Comparison of ENCODE assay signal across 23 mouse cellular contexts in the genomic region with DNA sequence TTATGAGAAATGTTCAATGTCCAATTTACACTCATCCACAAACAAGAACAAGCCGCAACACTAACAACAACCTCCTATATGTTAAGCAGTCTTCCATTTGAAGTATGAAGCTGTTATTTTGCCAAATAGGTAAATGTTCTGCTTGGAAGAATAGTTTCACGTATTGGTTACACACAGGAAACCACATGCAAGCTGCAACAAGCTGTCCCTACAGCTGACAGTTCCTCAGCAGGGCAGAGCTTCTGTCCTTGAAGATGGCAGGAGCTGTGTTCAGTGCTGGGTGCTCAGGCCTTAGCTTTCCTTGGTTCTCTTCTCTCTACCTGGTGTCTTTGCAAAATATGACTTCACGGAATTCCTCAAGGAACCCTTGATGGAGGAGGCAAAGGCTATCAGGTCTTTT.
A peak's percentile ranks its signal among the peaks of the same experiment; 100 is the strongest.
DNase-seq lines count a peak whose midpoint lies in the region; ATAC-seq and TF ChIP-seq lines count a peak whose summit lies in the region.
"Had no signal": no experiment of that assay in that cellular context is flagged by ENCODE, and none has a peak within 500 bp of the region (broad histone marks: within the 10 kb centered on the region; RNA-seq: fewer than 3 reads in every experiment).

No protein-coding gene starts in this region.

- DNase-seq in liver, postnatal 0 days = no peak
- no peak for DNase-seq in liver
- no peak for DNase-seq in adrenal gland, adult 8-10 months
- no peak for DNase-seq in adrenal gland, postnatal 25 days
- DNase-seq: adrenal gland, adult 2 months; cerebellum, adult 11-12 months; cerebellum, adult 9-11 months; cerebellum, postnatal 36 days; gastrocnemius, adult 2 months; gastrocnemius, postnatal 25 days; heart, adult 11 months; heart, postnatal 36 days had no signal

- TF ChIP-seq EP300 in liver, postnatal 0 days (IDR thresholded peaks at IDR 0.05; ENCODE audit: low read depth) = no peak

- 50% methylated on average over 3 of the region's 3 CpGs for WGBS in liver, postnatal 0 days (ENCODE audit: insufficient replicate concordance)
- 36% methylated on average over 3 of the region's 3 CpGs for WGBS in bone marrow, adult 2 months
- WGBS in forebrain, embryonic 15.5 days = 90% methylated on average over 3 of the region's 3 CpGs

- no peaks in the 10 kb centered on the region for H3K27me3 ChIP-seq in liver, postnatal 0 days (ENCODE audit: insufficient read depth, low read length)
- no peaks in the 10 kb centered on the region for H3K27me3 ChIP-seq in forebrain, embryonic 15.5 days
- H3K27me3 ChIP-seq: forebrain, embryonic 13.5 days; heart, embryonic 13.5 days; hindbrain, embryonic 12.5 days; Patski had no signal

- H3K4me1 ChIP-seq in liver, postnatal 0 days (ENCODE audit: insufficient read depth) = peaks cover 5% of the 10 kb centered on the region; the same call in 1 of the 2 replicates
- peaks cover 3% of the 10 kb centered on the region; the same call in 1 of the 2 replicates for H3K4me1 ChIP-seq in bone marrow, adult 2 months (ENCODE audit: control insufficient read depth, insufficient read depth, low read length)
- peaks cover 19% of the 10 kb centered on the region for H3K4me1 ChIP-seq in forebrain, embryonic 15.5 days

- ATAC-seq in liver, postnatal 0 days = no peak
- ATAC-seq in megakaryocyte, adult 5-6 weeks (ENCODE audit: poor library complexity, severe bottlenecking) = peak; percentile 69
- ATAC-seq in forebrain, embryonic 15.5 days (replicated peaks) = no peak
- ATAC-seq: activated CD4-positive, CD25-positive, alpha-beta regulatory T cell, adult 4 months; forebrain, embryonic 13.5 days; hindbrain, embryonic 16.5 days; inflammation-experienced regulatory T-cells, adult 6 months; Patski had no signal

- H3K4me3 ChIP-seq in liver, postnatal 0 days (ENCODE audit: low read depth, low read length) = no peak overlapping the region
- no peak overlapping the region for H3K4me3 ChIP-seq in bone marrow, adult 2 months (replicated peaks; ENCODE audit: control insufficient read depth, low read depth, low read length)
- no peak overlapping the region for H3K4me3 ChIP-seq in forebrain, embryonic 15.5 days
- H3K4me3 ChIP-seq: embryonic facial prominence, embryonic 10.5 days; forebrain, embryonic 13.5 days; gastrocnemius, adult 2 months; heart, embryonic 13.5 days; hindbrain, embryonic 12.5 days had no signal

- no peak overlapping the region for H3K4me2 ChIP-seq in liver, postnatal 0 days (ENCODE audit: low read depth, low read length)
- H3K4me2 ChIP-seq in forebrain, embryonic 15.5 days (replicated peaks) = no peak overlapping the region
- H3K4me2 ChIP-seq: forebrain, embryonic 13.5 days; heart, embryonic 13.5 days; hindbrain, embryonic 12.5 days had no signal

- TF ChIP-seq POLR2A in bone marrow, adult 2 months (IDR thresholded peaks at IDR 0.05; ENCODE audit: borderline replicate concordance, control insufficient read depth, low read depth, low read length) = no peak

- no peak for TF ChIP-seq CTCF in liver, postnatal 0 days (IDR thresholded peaks at IDR 0.05; ENCODE audit: low read depth)
- no peak for TF ChIP-seq CTCF in bone marrow, adult 2 months (IDR thresholded peaks at IDR 0.05; ENCODE audit: control insufficient read depth, insufficient read depth, low read length)

- H3K36me3 ChIP-seq in liver, postnatal 0 days (replicated peaks; ENCODE audit: insufficient read depth, low read length) = no peaks in the 10 kb centered on the region
- H3K36me3 ChIP-seq in forebrain, embryonic 15.5 days = no peaks in the 10 kb centered on the region
- H3K36me3 ChIP-seq: embryonic facial prominence, embryonic 10.5 days; heart, embryonic 13.5 days; hindbrain, embryonic 12.5 days had no signal

- H3K27ac ChIP-seq in liver, postnatal 0 days (ENCODE audit: low read depth) = peak overlapping the region; percentile 16; the same call in 1 of the 2 replicates
- H3K27ac ChIP-seq in bone marrow, adult 2 months (ENCODE audit: control insufficient read depth, insufficient read depth, low read depth, low read length, poor library complexity) = peak overlapping the region; percentile 33; the same call in 1 of the 2 replicates
- no peak overlapping the region for H3K27ac ChIP-seq in forebrain, embryonic 15.5 days (replicated peaks)
- H3K27ac ChIP-seq: embryonic facial prominence, embryonic 10.5 days; forebrain, embryonic 13.5 days; gastrocnemius, adult 2 months; heart, embryonic 13.5 days; hindbrain, embryonic 12.5 days had no signal

- no peaks in the 10 kb centered on the region for H3K9me3 ChIP-seq in liver, postnatal 0 days (ENCODE audit: low read length)
- H3K9me3 ChIP-seq in forebrain, embryonic 15.5 days = no peaks in the 10 kb centered on the region
- H3K9me3 ChIP-seq: embryonic facial prominence, embryonic 10.5 days; forebrain, embryonic 13.5 days; heart, embryonic 13.5 days; hindbrain, embryonic 12.5 days had no signal

- H3K9ac ChIP-seq in liver, postnatal 0 days (replicated peaks) = no peak overlapping the region
- no peak overlapping the region for H3K9ac ChIP-seq in forebrain, embryonic 15.5 days (replicated peaks)
- H3K9ac ChIP-seq: forebrain, embryonic 13.5 days; heart, embryonic 13.5 days; hindbrain, embryonic 12.5 days had no signal
